Mouse (Mus musculus) cerebellum, adult 9-10 months (tissue): Measurements from ENCODE around the gene Ptprr.

Experiments
- DNase-seq: peaks from one replicate; pipeline ENCODE4 v3.0.0; 2022

Ptprr gene

GRCm38 (mm10) chr10:116017845-116018479, at the start of gene Ptprr:
Gene Ptprr, plus strand, starts transcription at chr10:116018213.
- peak; percentile 96 for DNase-seq

GRCm38 (mm10) chr10:115976345-115976744, 41.7 kb upstream of the Ptprr start:
- DNase-seq: no peak

GRCm38 (mm10) chr10:115978992-115979391, 39.0 kb upstream of the Ptprr start:
- no peak for DNase-seq

GRCm38 (mm10) chr10:115980018-115980417, 38.0 kb upstream of the Ptprr start:
- DNase-seq: no peak

GRCm38 (mm10) chr10:115984308-115984707, 33.7 kb upstream of the Ptprr start:
- DNase-seq: no peak

- DNase-seq: peak; percentile 93
Measured at GRCm38 (mm10) chr10:116001838-116002237, 16.2 kb upstream of the Ptprr start.

GRCm38 (mm10) chr10:116006675-116007074, 11.3 kb upstream of the Ptprr start:
- no peak for DNase-seq

GRCm38 (mm10) chr10:116018480-116018891, 473 bp downstream of the Ptprr start:
- DNase-seq: no peak

- DNase-seq: peak; percentile 84
Measured at GRCm38 (mm10) chr10:116019086-116019860, 1.3 kb downstream of the Ptprr start.

GRCm38 (mm10) chr10:116021081-116021480, 3.1 kb downstream of the Ptprr start:
- peak; percentile 39 for DNase-seq

- peak; percentile 50 for DNase-seq
Measured at GRCm38 (mm10) chr10:116038150-116038549, 20.1 kb downstream of the Ptprr start.

- no peak for DNase-seq
Measured at GRCm38 (mm10) chr10:116075954-116076353, 57.9 kb downstream of the Ptprr start.

- DNase-seq: no peak
Measured at GRCm38 (mm10) chr10:116078636-116079035, 60.6 kb downstream of the Ptprr start.

GRCm38 (mm10) chr10:116079396-116079795, 61.4 kb downstream of the Ptprr start:
- DNase-seq: no peak

GRCm38 (mm10) chr10:116080841-116081240, 62.8 kb downstream of the Ptprr start:
- DNase-seq: peak; percentile 89

- DNase-seq: peak; percentile 69
Measured at GRCm38 (mm10) chr10:116083965-116084364, 66.0 kb downstream of the Ptprr start.

GRCm38 (mm10) chr10:116096466-116096865, 78.5 kb downstream of the Ptprr start:
- no peak for DNase-seq

- no peak for DNase-seq
Measured at GRCm38 (mm10) chr10:116098470-116098869, 80.5 kb downstream of the Ptprr start.

GRCm38 (mm10) chr10:116108176-116108575, 90.2 kb downstream of the Ptprr start:
- DNase-seq: peak; percentile 90

GRCm38 (mm10) chr10:116108730-116109129, 90.7 kb downstream of the Ptprr start:
- no peak for DNase-seq

- DNase-seq: no peak
Measured at GRCm38 (mm10) chr10:116112868-116113267, 94.9 kb downstream of the Ptprr start.

GRCm38 (mm10) chr10:116113867-116114474, 96.0 kb downstream of the Ptprr start, which contains the start of gene 4933416C03Rik:
Gene 4933416C03Rik, minus strand, starts transcription at chr10:116113917.
- no peak for DNase-seq

GRCm38 (mm10) chr10:116115881-116116677, 98.1 kb downstream of the Ptprr start:
- DNase-seq: no peak
